11 mouse cellular contexts compared by ENCODE assay signal in the genomic region with DNA sequence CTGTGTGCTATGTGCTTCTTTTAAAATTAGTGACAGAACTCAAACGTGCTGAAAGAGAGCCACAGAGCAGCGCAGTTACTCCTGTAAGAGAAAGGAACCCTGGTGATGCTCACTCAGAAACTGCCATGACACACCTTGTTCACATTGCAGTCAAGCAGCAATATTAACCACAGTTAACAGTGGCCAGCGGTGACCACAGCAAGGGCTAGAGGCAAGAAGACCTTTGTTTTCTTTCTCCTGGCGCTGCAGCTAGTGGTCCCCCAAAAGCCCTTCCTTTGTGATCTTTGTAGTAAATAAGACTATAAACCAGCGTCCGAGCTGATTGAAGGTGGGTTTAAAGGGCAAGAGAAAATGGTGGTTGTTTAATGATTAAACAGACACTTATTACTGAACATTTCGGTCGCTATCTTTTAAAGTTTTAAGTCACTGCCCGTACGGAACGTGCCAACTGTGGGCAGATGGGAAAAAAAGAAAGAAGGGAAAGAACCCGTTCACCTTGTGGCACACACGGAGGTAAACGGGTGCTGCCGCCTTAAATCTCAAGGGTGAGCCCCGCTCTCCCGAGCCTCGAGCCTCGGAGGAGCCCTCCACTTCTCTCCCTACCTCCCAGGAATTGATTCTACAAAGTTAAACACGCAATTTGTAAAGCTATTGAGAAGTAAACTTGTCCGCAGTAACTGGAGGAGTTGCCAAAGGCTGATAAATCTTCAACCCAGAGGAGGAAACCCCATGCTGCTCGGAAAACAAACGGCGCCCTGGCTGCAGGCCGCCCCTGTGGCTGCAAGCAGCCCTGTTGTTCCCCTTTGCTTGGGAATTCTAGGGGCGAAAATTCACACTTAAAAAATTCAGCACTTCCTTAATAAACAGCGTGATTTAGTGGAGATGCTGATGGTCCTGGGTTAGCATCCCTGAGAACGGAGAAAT.
DNase-seq lines count a peak whose midpoint lies in the region; ATAC-seq and TF ChIP-seq lines count a peak whose summit lies in the region.
"Had no signal": no experiment of that assay in that cellular context is flagged by ENCODE, and none has a peak within 500 bp of the region (broad histone marks: within the 10 kb centered on the region; RNA-seq: fewer than 3 reads in every experiment).

No protein-coding gene starts in this region.

- no peaks in the 10 kb centered on the region for H3K36me3 ChIP-seq in liver, adult 2 months (ENCODE audit: control insufficient read depth, insufficient read depth, low read length)
- H3K36me3 ChIP-seq in intestine, postnatal 0 days (ENCODE audit: control insufficient read depth, insufficient read depth): no peaks in the 10 kb centered on the region
- no peaks in the 10 kb centered on the region for H3K36me3 ChIP-seq in liver, embryonic 12.5 days
- peaks cover 4% of the 10 kb centered on the region; the same call in 1 of the 2 replicates for H3K36me3 ChIP-seq in stomach, embryonic 14.5 days (ENCODE audit: control insufficient read depth, insufficient read depth, low read length)
- H3K36me3 ChIP-seq: embryonic facial prominence, embryonic 15.5 days had no signal

- intact Hi-C loops in gastrocnemius, postnatal 36 days (cut with DNase I): no loop called here

- TF ChIP-seq POLR2A in liver, adult 2 months (IDR thresholded peaks at IDR 0.05; ENCODE audit: extremely low read depth, insufficient read depth, low read length): no peak
- no peak for TF ChIP-seq POLR2A in lung, adult 2 months (IDR thresholded peaks at IDR 0.05; ENCODE audit: borderline replicate concordance, extremely low read depth, low read depth, low read length)

- no peaks in the 10 kb centered on the region for H3K4me1 ChIP-seq in liver, adult 2 months (ENCODE audit: control insufficient read depth, insufficient read depth, low read length)
- H3K4me1 ChIP-seq in intestine, postnatal 0 days (replicated peaks; ENCODE audit: control insufficient read depth, insufficient read depth, low read length): peaks cover 10% of the 10 kb centered on the region; the same call in 1 of the 2 replicates
- peaks cover 34% of the 10 kb centered on the region for H3K4me1 ChIP-seq in liver, embryonic 12.5 days
- peaks cover 53% of the 10 kb centered on the region for H3K4me1 ChIP-seq in stomach, embryonic 14.5 days (ENCODE audit: control insufficient read depth, insufficient read depth, low read length)
- H3K4me1 ChIP-seq in lung, adult 2 months (ENCODE audit: control insufficient read depth, insufficient read depth, low read length): no peaks in the 10 kb centered on the region

- H3K4me3 ChIP-seq in liver, adult 2 months (ENCODE audit: insufficient read depth, low read depth, low read length): peak overlapping the region; percentile 59
- peak overlapping the region; percentile 35 for H3K4me3 ChIP-seq in intestine, postnatal 0 days (ENCODE audit: low read depth, low read length)
- no peak overlapping the region for H3K4me3 ChIP-seq in liver, embryonic 12.5 days
- H3K4me3 ChIP-seq in stomach, embryonic 14.5 days (ENCODE audit: low read depth, low read length): no peak overlapping the region
- H3K4me3 ChIP-seq in lung, adult 2 months (replicated peaks; ENCODE audit: extremely low read depth, low read depth, low read length): no peak overlapping the region
- H3K4me3 ChIP-seq: embryonic facial prominence, embryonic 15.5 days had no signal

- peak; percentile 75 for DNase-seq in liver, adult 2 months (ENCODE audit: extremely low read depth, low read depth, low spot score)
- no peak for DNase-seq in liver
- no peak for DNase-seq in layer of hippocampus, postnatal 14 days (ENCODE audit: low spot score in 2 of 2)
- no peak for DNase-seq in gastrocnemius, postnatal 36 days
- no peak for DNase-seq in lung, adult 2 months
- DNase-seq: adrenal gland, postnatal 25 days had no signal

- H3K27me3 ChIP-seq in liver, adult 2 months (ENCODE audit: control insufficient read depth, insufficient read depth, low read length): no peaks in the 10 kb centered on the region
- H3K27me3 ChIP-seq in intestine, postnatal 0 days (replicated peaks; ENCODE audit: control insufficient read depth, insufficient read depth, low read length): no peaks in the 10 kb centered on the region
- no peaks in the 10 kb centered on the region for H3K27me3 ChIP-seq in liver, embryonic 12.5 days (replicated peaks)
- H3K27me3 ChIP-seq in stomach, embryonic 14.5 days (ENCODE audit: control insufficient read depth, insufficient read depth, low read length): no peaks in the 10 kb centered on the region
- H3K27me3 ChIP-seq: CH12.LX; embryonic facial prominence, embryonic 15.5 days had no signal

- peak overlapping the region; percentile 68 for H3K9ac ChIP-seq in liver, adult 2 months (ENCODE audit: low read depth, low read length)
- no peak overlapping the region for H3K9ac ChIP-seq in intestine, postnatal 0 days (ENCODE audit: low read depth, low read length)
- no peak overlapping the region for H3K9ac ChIP-seq in liver, embryonic 12.5 days
- no peak overlapping the region for H3K9ac ChIP-seq in stomach, embryonic 14.5 days (replicated peaks; ENCODE audit: low read depth, low read length)
- H3K9ac ChIP-seq: embryonic facial prominence, embryonic 15.5 days had no signal

- no peaks in the 10 kb centered on the region for H3K79me2 ChIP-seq in liver, adult 2 months (ENCODE audit: control insufficient read depth, insufficient read depth, low read length)

- 27% methylated on average over 28 of the region's 28 CpGs for WGBS in liver, adult 2 months
- WGBS in intestine, postnatal 0 days: 15% methylated on average over 28 of the region's 28 CpGs
- WGBS in liver, embryonic 12.5 days (ENCODE audit: insufficient replicate concordance): 58% methylated on average over 28 of the region's 28 CpGs
- 23% methylated on average over 28 of the region's 28 CpGs for WGBS in stomach, embryonic 14.5 days
- 54% methylated on average over 28 of the region's 28 CpGs for WGBS in lung, adult 2 months

- 0 out of 2 replicates have a peak, but pooled peaks have one; percentile 5 for TF ChIP-seq CTCF in liver, adult 2 months (IDR thresholded peaks at IDR 0.05; ENCODE audit: low read depth, low read length)
- no peak for TF ChIP-seq CTCF in intestine, postnatal 0 days (IDR thresholded peaks at IDR 0.05; ENCODE audit: low read depth)
- TF ChIP-seq CTCF in lung, adult 2 months (IDR thresholded peaks at IDR 0.05; ENCODE audit: insufficient read depth, low read length): no peak

- no peaks in the 10 kb centered on the region for H3K9me3 ChIP-seq in intestine, postnatal 0 days (ENCODE audit: control insufficient read depth)
- no peaks in the 10 kb centered on the region for H3K9me3 ChIP-seq in liver, embryonic 12.5 days (replicated peaks)
- H3K9me3 ChIP-seq in stomach, embryonic 14.5 days (ENCODE audit: control insufficient read depth, low read depth, low read length): no peaks in the 10 kb centered on the region
- H3K9me3 ChIP-seq: embryonic facial prominence, embryonic 15.5 days had no signal

- ATAC-seq in intestine, postnatal 0 days: peak; percentile 69
- no peak for ATAC-seq in liver, embryonic 12.5 days
- no peak for ATAC-seq in stomach, embryonic 14.5 days (ENCODE audit: insufficient number of reproducible peaks, insufficient read depth, low FRiP score, low read depth)

- H3K4me2 ChIP-seq in intestine, postnatal 0 days (replicated peaks; ENCODE audit: low read depth): peak overlapping the region; percentile 76
- peak overlapping the region; percentile 33 for H3K4me2 ChIP-seq in liver, embryonic 12.5 days
- peak overlapping the region; percentile 22; the same call in 1 of the 2 replicates for H3K4me2 ChIP-seq in stomach, embryonic 14.5 days (replicated peaks; ENCODE audit: low read depth, low read length)
- H3K4me2 ChIP-seq: embryonic facial prominence, embryonic 15.5 days had no signal

- H3K27ac ChIP-seq in liver, adult 2 months (replicated peaks; ENCODE audit: insufficient read depth, low read depth, low read length): peak overlapping the region; percentile 69
- H3K27ac ChIP-seq in intestine, postnatal 0 days (ENCODE audit: low read depth, low read length): peak overlapping the region; percentile 37
- peak overlapping the region; percentile 43 for H3K27ac ChIP-seq in liver, embryonic 12.5 days
- peak overlapping the region; percentile 64; the same call in 1 of the 2 replicates for H3K27ac ChIP-seq in stomach, embryonic 14.5 days (ENCODE audit: low read length)
- H3K27ac ChIP-seq: embryonic facial prominence, embryonic 15.5 days had no signal

Comparison
In these comparisons a context has a peak if more than half of its experiments do, and no peak if none do; other contexts are left out.
1. H3K4me3 ChIP-seq: peak in liver, adult 2 months (single experiment) and intestine, postnatal 0 days (single experiment); none in liver, embryonic 12.5 days (single experiment), stomach, embryonic 14.5 days (single experiment) and lung, adult 2 months (single experiment).
2. H3K4me2 ChIP-seq: peak in every context shown above with its lines; median percentile 76 in intestine, postnatal 0 days; 33 in liver, embryonic 12.5 days; 22 in stomach, embryonic 14.5 days.
3. Peak in every context shown above with its lines, with median percentiles within 50 percentile points of each other: H3K27ac ChIP-seq.